Mouse (Mus musculus) E14TG2a.4 (cell line): ENCODE measurements around the gene Ghr.

Experiments
- CTCF ChIP-seq: conservative IDR thresholded peaks from 2 replicates; pipeline ENCODE4 v1.5.1; 2014; ENCODE audit warnings: low read length
- NANOG ChIP-seq: IDR thresholded peaks from 2 replicates; pipeline ENCODE4 v1.6.1; 2014; ENCODE audit warnings: borderline replicate concordance, low read length, mixed read lengths

- TF ChIP-seq CTCF (no peak), NANOG (no peak)
These were observed 118.5 kb downstream of the Ghr start for GRCm38 (mm10) chr15:3464754-3465153.
